Mouse (Mus musculus) E14TG2a.4 (cell line): ENCODE measurements around the gene Ncor1.

Experiments
- CTCF ChIP-seq: conservative IDR thresholded peaks from 2 replicates; pipeline ENCODE4 v1.5.1; 2014; ENCODE audit warnings: low read length
- NANOG ChIP-seq: IDR thresholded peaks from 2 replicates; pipeline ENCODE4 v1.6.1; 2014; ENCODE audit warnings: borderline replicate concordance, low read length, mixed read lengths
- POU5F1 ChIP-seq: IDR thresholded peaks from 2 replicates; pipeline ENCODE4 v1.6.1; 2014; ENCODE audit warnings: low read length, borderline replicate concordance

GRCm38 (mm10) chr11:62355216-62355615, 103.1 kb downstream of the Ncor1 start:
- TF ChIP-seq CTCF (no peak), POU5F1 (no peak), NANOG (no peak)
